Mouse (Mus musculus): Measurements from ENCODE around the gene Dgcr6.

Gene Dgcr6

GRCm38 (mm10) chr16:18119031-18119730 is 66.5 kb downstream of the Dgcr6 start:
- DNase-seq (ENCODE audit: low spot score), result no peak
